In genomic region chr14:22928263-22928662, GRCm38 (mm10) we compare ENCODE assay signal across 1 mouse cellular context.
TF ChIP-seq lines count a peak whose summit lies in the region.

No protein-coding gene starts in this region.

TF ChIP-seq in MEL, 35 proteins besides CTCF, POLR2A, EP300 and RAD21 (continued from another document):
- peak; percentile 92 for TF ChIP-seq MYB (IDR thresholded peaks at IDR 0.05; ENCODE audit: low read depth, low read length)
- TF ChIP-seq RCOR1 (IDR thresholded peaks at IDR 0.05; ENCODE audit: low read depth, low read length), result peak; percentile 81; the same call in 1 of the 2 replicates
- no peak for TF ChIP-seq SMC3 (IDR thresholded peaks at IDR 0.05; ENCODE audit: low read depth, low read length)
